Mouse (Mus musculus) hindbrain, embryonic 11.5 days (tissue): Measurements from ENCODE around the gene Bicdl1. TPM values are rescaled to one million over a fixed set of nuclear protein-coding genes. Genes with fewer than 3 reads are reported as not detected.

ENCODE experiments used
- polyA plus RNA-seq: library from polyadenylated mRNA; unstranded; fragments of >200 nt; fragmentation: Nextera tagmentation; extraction: Ambion mirVana; gene quantifications from 2 replicates; pipeline ENCODE4 v1.2.1, GENCODE M21; 2014

Gene Bicdl1
- polyA plus RNA-seq, 1 experiment from 2014 or later, result 15.8 TPM

Other genes with a start within 250 kb of the Bicdl1 start
- gene Sirt4, start 246.9 kb downstream of the Bicdl1 start, polyA plus RNA-seq, result 21.3 and 23.1 TPM in 2 replicates
- gene Pxn, start 224.9 kb downstream of the Bicdl1 start, polyA plus RNA-seq, result 9.0 and 10.1 TPM in 2 replicates
- 1,244 and 1,247 TPM in 2 replicates for gene Rplp0, start 172.2 kb downstream of the Bicdl1 start, polyA plus RNA-seq
- gene Gcn1l1, start 166.4 kb downstream of the Bicdl1 start, polyA plus RNA-seq, result 31.8 and 39.4 TPM in 2 replicates
- 18.3 and 18.8 TPM in 2 replicates for gene Rab35, start 99.7 kb downstream of the Bicdl1 start, polyA plus RNA-seq
- gene Cit, start 113.7 kb upstream of the Bicdl1 start, polyA plus RNA-seq, result 27.1 and 33.6 TPM in 2 replicates